Mouse (Mus musculus): ENCODE results near the gene Dock6. TPM values are rescaled to one million over a fixed set of nuclear protein-coding genes. Genes with fewer than 3 reads are reported as not detected.
"Not testable (repeated sequence)": the region's sequence is repeated elsewhere in the genome, so short reads cannot be mapped to it uniquely, and the experiment has no call there.

The Dock6 gene
- polyA plus RNA-seq, 1 experiment from 2014 or later, result 15.5 TPM

GRCm38 (mm10) chr9:21774353-21774752 is 78.1 kb downstream of the Dock6 start:
- no peak for ATAC-seq
- TF ChIP-seq CTCF (IDR thresholded peaks at IDR 0.05; ENCODE audit: low read depth), result no peak
- H3K9me3 ChIP-seq (ENCODE audit: control insufficient read depth), result no peaks in the 10 kb centered on the region
- no peak overlapping the region for H3K27ac ChIP-seq (ENCODE audit: low read depth, low read length)
- no peak overlapping the region for H3K9ac ChIP-seq (ENCODE audit: low read depth, low read length)
- peaks cover 55% of the 10 kb centered on the region for H3K36me3 ChIP-seq (ENCODE audit: control insufficient read depth, insufficient read depth)
- WGBS, result 97% methylated on average over 16 of the region's 16 CpGs
- H3K27me3 ChIP-seq (replicated peaks; ENCODE audit: control insufficient read depth, insufficient read depth, low read length), result no peaks in the 10 kb centered on the region
- no peak overlapping the region for H3K4me2 ChIP-seq (replicated peaks; ENCODE audit: low read depth)
- no peaks in the 10 kb centered on the region for H3K4me1 ChIP-seq (replicated peaks; ENCODE audit: control insufficient read depth, insufficient read depth, low read length)
- no peak overlapping the region for H3K4me3 ChIP-seq (ENCODE audit: low read depth, low read length)

- WGBS, result 81% methylated on average over 5 of the region's 5 CpGs
- peaks cover 54% of the 10 kb centered on the region for H3K36me3 ChIP-seq (ENCODE audit: control insufficient read depth, insufficient read depth)
- not testable (repeated sequence) for H3K4me3 ChIP-seq (ENCODE audit: low read depth, low read length); ATAC-seq; H3K4me1 ChIP-seq (replicated peaks; ENCODE audit: control insufficient read depth, insufficient read depth, low read length); H3K4me2 ChIP-seq (replicated peaks; ENCODE audit: low read depth); H3K27me3 ChIP-seq (replicated peaks; ENCODE audit: control insufficient read depth, insufficient read depth, low read length); H3K9ac ChIP-seq (ENCODE audit: low read depth, low read length); H3K9me3 ChIP-seq (ENCODE audit: control insufficient read depth); H3K27ac ChIP-seq (ENCODE audit: low read depth, low read length)
Measured at GRCm38 (mm10) chr9:21773396-21773795, 79.0 kb downstream of the Dock6 start.

GRCm38 (mm10) chr9:21769558-21770183 is 82.8 kb downstream of the Dock6 start:
- H3K4me2 ChIP-seq (replicated peaks; ENCODE audit: low read depth), result no peak overlapping the region
- WGBS, result 82% methylated on average over 26 of the region's 26 CpGs
- TF ChIP-seq CTCF (IDR thresholded peaks at IDR 0.05; ENCODE audit: low read depth), result no peak
- peaks cover 40% of the 10 kb centered on the region for H3K36me3 ChIP-seq (ENCODE audit: control insufficient read depth, insufficient read depth)
- no peaks in the 10 kb centered on the region for H3K27me3 ChIP-seq (replicated peaks; ENCODE audit: control insufficient read depth, insufficient read depth, low read length)
- no peaks in the 10 kb centered on the region for H3K9me3 ChIP-seq (ENCODE audit: control insufficient read depth)
- H3K4me1 ChIP-seq (replicated peaks; ENCODE audit: control insufficient read depth, insufficient read depth, low read length), result no peaks in the 10 kb centered on the region
- H3K9ac ChIP-seq (ENCODE audit: low read depth, low read length), result no peak overlapping the region
- no peak overlapping the region; the same call in 1 of the 2 replicates for H3K27ac ChIP-seq (ENCODE audit: low read depth, low read length)
- ATAC-seq, result no peak
- no peak overlapping the region for H3K4me3 ChIP-seq (ENCODE audit: low read depth, low read length)

- Histone ChIP-seq H3K4me1 (replicated peaks; ENCODE audit: control insufficient read depth, insufficient read depth, low read length) (no peaks in the 10 kb centered on the region), H3K4me3 (ENCODE audit: low read depth, low read length) (no peak overlapping the region), H3K9ac (ENCODE audit: low read depth, low read length) (no peak overlapping the region), H3K36me3 (ENCODE audit: control insufficient read depth, insufficient read depth) (peaks cover 32% of the 10 kb centered on the region), H3K4me2 (replicated peaks; ENCODE audit: low read depth) (no peak overlapping the region), H3K27ac (ENCODE audit: low read depth, low read length) (0 out of 2 replicates have a peak overlapping the region, but pooled peaks have one; percentile 60), H3K27me3 (replicated peaks; ENCODE audit: control insufficient read depth, insufficient read depth, low read length) (no peaks in the 10 kb centered on the region), H3K9me3 (ENCODE audit: control insufficient read depth) (no peaks in the 10 kb centered on the region)
- TF ChIP-seq CTCF (IDR thresholded peaks at IDR 0.05; ENCODE audit: low read depth), result no peak
- ATAC-seq, result no peak
- 72% methylated on average over 13 of the region's 13 CpGs for WGBS
Measured at GRCm38 (mm10) chr9:21768511-21769411, 83.7 kb downstream of the Dock6 start.

- 66% methylated on average over 11 of the region's 11 CpGs for WGBS
- ATAC-seq, result no peak
- Histone ChIP-seq H3K27me3 (replicated peaks; ENCODE audit: control insufficient read depth, insufficient read depth, low read length) (no peaks in the 10 kb centered on the region), H3K4me3 (ENCODE audit: low read depth, low read length) (no peak overlapping the region), H3K27ac (ENCODE audit: low read depth, low read length) (peak overlapping the region; percentile 60), H3K9me3 (ENCODE audit: control insufficient read depth) (no peaks in the 10 kb centered on the region), H3K36me3 (ENCODE audit: control insufficient read depth, insufficient read depth) (peaks cover 32% of the 10 kb centered on the region), H3K4me1 (replicated peaks; ENCODE audit: control insufficient read depth, insufficient read depth, low read length) (no peaks in the 10 kb centered on the region), H3K4me2 (replicated peaks; ENCODE audit: low read depth) (no peak overlapping the region), H3K9ac (ENCODE audit: low read depth, low read length) (no peak overlapping the region)
- no peak for TF ChIP-seq CTCF (IDR thresholded peaks at IDR 0.05; ENCODE audit: low read depth)
Measured at GRCm38 (mm10) chr9:21767896-21768295, 84.5 kb downstream of the Dock6 start.

- TF ChIP-seq CTCF (IDR thresholded peaks at IDR 0.05; ENCODE audit: low read depth), result peak; percentile 29; the same call in 1 of the 2 replicates
- no peak for ATAC-seq
- 92% methylated on average over 6 of the region's 6 CpGs for WGBS
Measured at GRCm38 (mm10) chr9:21764084-21764999, 88.1 kb downstream of the Dock6 start.

More at GRCm38 (mm10) chr9:21764084-21764999, 88.1 kb downstream of the Dock6 start:
- peaks cover 14% of the 10 kb centered on the region for H3K36me3 ChIP-seq (ENCODE audit: control insufficient read depth, insufficient read depth)
- H3K9ac ChIP-seq (ENCODE audit: low read depth, low read length), result no peak overlapping the region
- H3K9me3 ChIP-seq (ENCODE audit: control insufficient read depth), result no peaks in the 10 kb centered on the region
- no peak overlapping the region for H3K4me3 ChIP-seq (ENCODE audit: low read depth, low read length)
- no peak overlapping the region for H3K4me2 ChIP-seq (replicated peaks; ENCODE audit: low read depth)
- no peaks in the 10 kb centered on the region for H3K4me1 ChIP-seq (replicated peaks; ENCODE audit: control insufficient read depth, insufficient read depth, low read length)
- H3K27ac ChIP-seq (ENCODE audit: low read depth, low read length), result no peak overlapping the region
- no peaks in the 10 kb centered on the region for H3K27me3 ChIP-seq (replicated peaks; ENCODE audit: control insufficient read depth, insufficient read depth, low read length)

All from intestine, postnatal 0 days (tissue).